Mouse (Mus musculus) megakaryocyte, embryonic 14.5 days (primary cell): ENCODE results near the gene Fzd5.

ENCODE experiments used
- FLI1 ChIP-seq: IDR thresholded peaks from 2 replicates; pipeline ENCODE4 v1.6.1; 2012; ENCODE audit warnings: low read length, inconsistent platforms, mixed read lengths
- GATA1 ChIP-seq: IDR thresholded peaks from 3 replicates; pipeline ENCODE4 v1.6.1; 2012; ENCODE audit warnings: mixed read lengths, low read length, inconsistent platforms, borderline replicate concordance

DNA sequence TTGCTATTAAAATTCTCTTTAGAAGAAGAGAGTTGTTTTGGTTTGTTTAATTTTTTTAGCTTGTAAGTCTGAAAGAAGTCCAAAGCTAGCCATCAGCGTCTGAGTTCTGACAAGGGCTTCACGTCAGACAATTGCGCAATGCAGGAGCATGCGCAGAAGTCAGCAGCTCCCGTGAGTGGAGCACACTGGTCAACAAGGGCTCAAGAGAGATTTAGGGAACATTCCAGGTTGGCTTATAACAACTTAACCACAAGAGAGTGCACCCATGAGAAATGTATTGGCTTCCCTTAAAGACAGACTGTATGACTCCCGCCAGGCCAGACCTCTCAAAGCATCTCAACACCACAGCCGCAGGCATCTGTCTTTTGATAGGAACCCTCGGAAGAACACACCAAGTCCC is 15.6 kb upstream of the Fzd5 start:
- no peak for TF ChIP-seq GATA1
- TF ChIP-seq FLI1, result no peak
